Mouse (Mus musculus): ENCODE measurements at regions not wholly inside any gene's neighbourhood (a gene's known extent, or its start where the extent isn't known, plus 50 kb on each side); places are given as distances from the start of the nearest gene placed in this dataset.

DNA sequence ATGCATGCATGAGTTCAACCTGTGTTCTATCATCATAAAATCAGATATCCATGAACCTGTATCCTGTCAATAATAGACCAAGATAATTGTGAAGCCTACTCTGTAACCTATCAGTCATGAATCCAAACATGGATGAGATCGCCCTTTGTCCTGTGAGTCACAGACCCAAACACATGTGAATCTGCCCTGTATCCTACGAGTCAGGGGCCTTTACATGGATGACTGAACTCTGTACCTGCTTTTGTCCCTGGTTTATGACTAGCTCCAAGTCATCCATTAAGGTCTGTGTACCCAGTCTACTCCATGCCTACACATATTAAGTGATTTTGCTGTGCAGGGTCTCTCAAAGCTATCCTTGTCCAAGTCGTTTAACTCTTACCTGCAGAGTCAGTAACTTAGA, 187.7 kb upstream of the Tbl1xr1 start:
- WGBS: 90% methylated on average over 3 of the region's 3 CpGs
- ATAC-seq (ENCODE audit: low read depth): no peak

DNA sequence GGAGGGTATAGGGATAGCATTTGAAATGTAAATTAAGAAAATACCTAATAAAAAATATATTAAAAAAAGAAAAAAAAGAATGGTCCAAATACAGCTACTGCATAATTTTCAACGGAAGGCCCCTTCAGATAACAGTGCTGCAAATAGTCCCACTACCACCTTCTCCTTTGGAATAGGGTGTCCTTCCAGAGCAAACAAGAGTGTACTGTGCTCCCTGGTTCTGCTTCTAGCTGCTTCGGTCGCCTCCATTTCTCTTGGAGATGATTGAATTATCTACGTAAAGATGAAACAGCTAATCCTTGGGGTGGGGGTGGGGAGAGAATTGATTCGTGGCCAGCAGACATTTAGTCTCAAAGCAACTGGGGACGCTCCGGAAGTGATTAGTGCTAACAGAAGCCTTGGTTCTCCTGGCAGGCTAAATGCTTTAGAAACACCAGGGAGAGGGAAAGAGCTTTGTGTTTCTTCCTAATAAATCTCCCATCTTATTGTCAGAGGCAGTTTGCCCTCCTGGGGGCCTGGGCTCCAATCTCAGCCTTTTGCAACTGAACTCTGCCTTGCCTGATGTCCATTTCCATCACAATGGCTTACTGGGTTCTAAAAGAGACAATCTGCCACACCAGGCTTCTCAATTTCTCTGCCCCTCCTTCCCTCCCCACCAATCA, 184.5 kb upstream of the Tbl1xr1 start:
- H3K9me3 ChIP-seq (ENCODE audit: control insufficient read depth, low read length): no peaks in the 10 kb centered on the region
- 6% methylated on average over 7 of the region's 7 CpGs for WGBS
- H3K27ac ChIP-seq (ENCODE audit: low read depth, low read length): peak overlapping the region; percentile 73; the same call in 1 of the 2 replicates
- H3K36me3 ChIP-seq (ENCODE audit: control insufficient read depth, insufficient read depth, low read length): no peaks in the 10 kb centered on the region
- no peak overlapping the region for H3K4me3 ChIP-seq (ENCODE audit: low read depth, low read length)
- H3K27me3 ChIP-seq (ENCODE audit: control insufficient read depth, insufficient read depth, low read length): no peaks in the 10 kb centered on the region
- H3K4me2 ChIP-seq (ENCODE audit: low read depth, low read length): no peak overlapping the region
- H3K4me1 ChIP-seq (ENCODE audit: control insufficient read depth, insufficient read depth, low read length): peaks cover 7% of the 10 kb centered on the region; the same call in 1 of the 2 replicates
- ATAC-seq (ENCODE audit: low read depth): peak; percentile 67
- H3K9ac ChIP-seq (replicated peaks; ENCODE audit: low read depth, low read length): no peak overlapping the region

More for the DNA sequence above, 187.7 kb upstream of the Tbl1xr1 start:
- H3K9me3 ChIP-seq (ENCODE audit: control insufficient read depth, low read length): no peaks in the 10 kb centered on the region
- H3K4me3 ChIP-seq (ENCODE audit: low read depth, low read length): no peak overlapping the region
- H3K36me3 ChIP-seq (ENCODE audit: control insufficient read depth, insufficient read depth, low read length): no peaks in the 10 kb centered on the region
- no peak overlapping the region for H3K9ac ChIP-seq (replicated peaks; ENCODE audit: low read depth, low read length)
- H3K4me2 ChIP-seq (ENCODE audit: low read depth, low read length): no peak overlapping the region
- H3K4me1 ChIP-seq (ENCODE audit: control insufficient read depth, insufficient read depth, low read length): peaks cover 7% of the 10 kb centered on the region; the same call in 1 of the 2 replicates
- no peak overlapping the region for H3K27ac ChIP-seq (ENCODE audit: low read depth, low read length)
- H3K27me3 ChIP-seq (ENCODE audit: control insufficient read depth, insufficient read depth, low read length): no peaks in the 10 kb centered on the region

DNA sequence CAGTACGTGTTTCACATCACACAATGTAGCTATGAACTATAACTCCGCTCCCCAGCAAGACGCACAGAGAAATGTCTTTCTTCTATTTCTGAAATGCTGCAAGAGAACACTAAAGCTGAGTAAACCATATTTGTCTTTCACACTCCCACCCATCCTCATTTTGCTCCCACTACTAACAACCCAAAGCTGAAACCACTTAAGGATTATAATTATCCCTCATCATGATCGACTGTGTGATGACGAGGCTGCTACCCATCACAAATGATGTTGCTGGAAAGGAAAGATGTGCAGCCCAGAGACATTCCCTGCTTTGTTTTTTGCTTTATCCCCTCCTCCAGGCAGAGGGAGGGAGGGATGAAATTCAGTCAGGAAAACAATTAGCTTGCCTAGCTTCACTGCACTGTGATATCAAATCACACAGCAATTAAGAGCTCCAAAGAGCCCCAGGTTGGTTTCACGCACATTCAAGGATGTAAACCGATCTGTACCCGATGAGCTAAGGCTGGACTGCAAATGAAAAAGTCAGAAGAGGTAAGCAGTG, 183.5 kb upstream of the Tbl1xr1 start:
- no peaks in the 10 kb centered on the region for H3K27me3 ChIP-seq (ENCODE audit: control insufficient read depth, insufficient read depth, low read length)
- H3K9ac ChIP-seq (replicated peaks; ENCODE audit: low read depth, low read length): no peak overlapping the region
- H3K9me3 ChIP-seq (ENCODE audit: control insufficient read depth, low read length): no peaks in the 10 kb centered on the region
- H3K4me3 ChIP-seq (ENCODE audit: low read depth, low read length): no peak overlapping the region
- peaks cover 7% of the 10 kb centered on the region; the same call in 1 of the 2 replicates for H3K4me1 ChIP-seq (ENCODE audit: control insufficient read depth, insufficient read depth, low read length)
- peak overlapping the region; percentile 16; the same call in 1 of the 2 replicates for H3K4me2 ChIP-seq (ENCODE audit: low read depth, low read length)
- peak; percentile 84 for ATAC-seq (ENCODE audit: low read depth)
- no peaks in the 10 kb centered on the region for H3K36me3 ChIP-seq (ENCODE audit: control insufficient read depth, insufficient read depth, low read length)
- 16% methylated on average over 8 of the region's 8 CpGs for WGBS
- H3K27ac ChIP-seq (ENCODE audit: low read depth, low read length): peak overlapping the region; percentile 78

DNA sequence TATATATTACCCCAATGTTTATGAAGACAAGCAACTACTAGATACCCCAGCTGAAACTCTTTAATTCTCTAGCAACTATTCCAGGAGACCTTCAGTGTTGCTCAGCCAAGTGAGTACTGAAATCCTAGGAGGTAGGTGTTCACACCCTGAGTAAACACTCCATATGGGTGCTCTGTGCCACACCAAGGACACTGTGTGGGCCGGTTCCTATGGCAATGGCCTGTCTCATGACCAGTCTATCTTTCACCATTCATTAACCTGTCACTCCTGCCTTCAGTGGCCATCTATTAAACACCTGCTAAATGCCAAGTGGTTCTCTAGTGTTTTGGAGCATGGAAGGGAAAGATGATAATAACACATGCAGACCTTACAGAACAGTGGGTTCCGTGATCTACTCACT, 180.9 kb upstream of the Tbl1xr1 start:
- 89% methylated on average over 2 of the region's 2 CpGs for WGBS
- Histone ChIP-seq H3K36me3 (ENCODE audit: control insufficient read depth, insufficient read depth, low read length) (no peaks in the 10 kb centered on the region), H3K4me3 (ENCODE audit: low read depth, low read length) (no peak overlapping the region), H3K27ac (ENCODE audit: low read depth, low read length) (no peak overlapping the region), H3K27me3 (ENCODE audit: control insufficient read depth, insufficient read depth, low read length) (no peaks in the 10 kb centered on the region), H3K4me2 (ENCODE audit: low read depth, low read length) (no peak overlapping the region), H3K9me3 (ENCODE audit: control insufficient read depth, low read length) (no peaks in the 10 kb centered on the region), H3K9ac (replicated peaks; ENCODE audit: low read depth, low read length) (no peak overlapping the region), H3K4me1 (ENCODE audit: control insufficient read depth, insufficient read depth, low read length) (peaks cover 7% of the 10 kb centered on the region; the same call in 1 of the 2 replicates)
- no peak for ATAC-seq (ENCODE audit: low read depth)

DNA sequence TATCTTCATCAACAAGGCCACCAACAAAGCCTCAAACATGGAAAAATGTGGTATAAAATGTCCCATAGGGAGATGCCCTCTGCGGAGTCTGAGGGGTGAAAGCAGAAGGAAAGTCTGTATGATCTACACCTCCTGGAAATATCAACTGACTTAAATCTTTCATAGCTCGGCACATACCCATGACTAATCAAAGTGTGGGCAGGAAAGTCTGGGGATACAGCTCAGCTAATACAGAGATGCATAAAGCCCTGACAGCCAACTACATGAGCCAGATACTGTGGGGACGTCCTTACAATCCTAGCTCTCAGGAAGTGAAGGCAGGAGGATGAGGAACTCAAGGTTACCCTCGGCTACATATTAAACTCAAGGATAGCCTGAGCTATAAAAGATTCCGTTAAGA, 178.2 kb upstream of the Tbl1xr1 start:
- H3K9me3 ChIP-seq (ENCODE audit: control insufficient read depth, low read length): no peaks in the 10 kb centered on the region
- H3K27me3 ChIP-seq (ENCODE audit: control insufficient read depth, insufficient read depth, low read length): no peaks in the 10 kb centered on the region
- peaks cover 2% of the 10 kb centered on the region; the same call in 1 of the 2 replicates for H3K4me1 ChIP-seq (ENCODE audit: control insufficient read depth, insufficient read depth, low read length)
- H3K4me2 ChIP-seq (ENCODE audit: low read depth, low read length): no peak overlapping the region
- H3K4me3 ChIP-seq (ENCODE audit: low read depth, low read length): no peak overlapping the region
- no peaks in the 10 kb centered on the region for H3K36me3 ChIP-seq (ENCODE audit: control insufficient read depth, insufficient read depth, low read length)
- no peak overlapping the region for H3K9ac ChIP-seq (replicated peaks; ENCODE audit: low read depth, low read length)
- ATAC-seq (ENCODE audit: low read depth): no peak
- H3K27ac ChIP-seq (ENCODE audit: low read depth, low read length): no peak overlapping the region
- 85% methylated on average over 5 of the region's 5 CpGs for WGBS

DNA sequence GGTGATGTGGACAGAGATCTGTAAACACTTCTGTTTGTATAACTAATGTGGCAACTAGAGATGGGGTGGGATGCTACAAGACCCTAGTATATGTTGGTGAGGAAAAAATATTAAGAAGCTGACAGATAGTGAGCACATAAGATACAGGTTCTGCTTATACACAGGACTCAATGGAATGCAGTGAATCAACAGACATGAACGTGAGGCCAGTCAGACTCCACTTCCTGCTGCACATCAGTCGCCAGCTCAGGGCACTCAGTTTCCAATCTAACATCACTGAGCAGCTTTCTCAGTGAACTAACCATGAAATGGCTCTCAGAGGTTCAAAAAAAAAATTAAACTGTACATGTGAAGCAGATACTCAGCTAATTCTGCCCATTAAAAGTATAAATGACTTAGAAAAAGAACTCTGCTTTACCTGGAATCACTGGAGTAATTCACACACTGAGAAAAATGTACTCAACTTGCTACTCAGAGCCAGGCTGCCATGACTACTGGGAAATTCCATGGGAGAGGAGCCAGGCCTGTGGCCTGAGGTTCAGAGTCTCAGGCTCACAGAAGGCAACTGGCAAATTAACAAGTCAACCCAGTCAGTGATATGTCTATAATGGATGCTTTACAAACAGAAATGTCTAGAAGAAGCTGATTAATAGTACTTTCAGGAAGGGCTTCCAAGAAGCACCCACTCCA, 170.9 kb upstream of the Tbl1xr1 start:
- H3K36me3 ChIP-seq (ENCODE audit: control insufficient read depth, insufficient read depth, low read length): no peaks in the 10 kb centered on the region
- H3K27me3 ChIP-seq (ENCODE audit: control insufficient read depth, insufficient read depth, low read length): no peaks in the 10 kb centered on the region
- H3K9me3 ChIP-seq (ENCODE audit: control insufficient read depth, low read length): no peaks in the 10 kb centered on the region
- no peak overlapping the region for H3K27ac ChIP-seq (ENCODE audit: low read depth, low read length)
- H3K9ac ChIP-seq (replicated peaks; ENCODE audit: low read depth, low read length): no peak overlapping the region
- WGBS: 63% methylated on average over 2 of the region's 2 CpGs
- no peak overlapping the region for H3K4me2 ChIP-seq (ENCODE audit: low read depth, low read length)
- ATAC-seq (ENCODE audit: low read depth): no peak
- H3K4me1 ChIP-seq (ENCODE audit: control insufficient read depth, insufficient read depth, low read length): no peaks in the 10 kb centered on the region
- H3K4me3 ChIP-seq (ENCODE audit: low read depth, low read length): no peak overlapping the region

DNA sequence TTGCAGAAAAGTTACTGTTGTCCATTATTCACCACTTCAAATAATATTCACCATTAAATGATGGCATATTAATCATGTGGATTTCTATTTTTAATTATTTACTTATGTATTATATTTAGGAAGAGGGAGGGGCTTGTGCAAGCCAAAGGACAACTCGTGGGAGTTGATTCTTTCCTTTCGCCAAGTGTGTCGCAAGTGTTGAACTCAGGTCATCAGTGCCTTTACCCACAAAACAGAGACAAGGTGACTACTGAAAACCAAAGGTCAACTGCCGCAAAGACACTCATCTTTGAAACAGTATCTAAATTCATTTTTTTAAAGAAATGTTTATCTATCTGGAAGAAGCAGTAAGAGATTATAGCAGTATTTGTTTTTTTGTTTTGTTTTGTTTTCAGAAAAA, 167.6 kb upstream of the Tbl1xr1 start:
- no peak for ATAC-seq (ENCODE audit: low read depth)
- no peaks in the 10 kb centered on the region for H3K27me3 ChIP-seq (ENCODE audit: control insufficient read depth, insufficient read depth, low read length)

DNA sequence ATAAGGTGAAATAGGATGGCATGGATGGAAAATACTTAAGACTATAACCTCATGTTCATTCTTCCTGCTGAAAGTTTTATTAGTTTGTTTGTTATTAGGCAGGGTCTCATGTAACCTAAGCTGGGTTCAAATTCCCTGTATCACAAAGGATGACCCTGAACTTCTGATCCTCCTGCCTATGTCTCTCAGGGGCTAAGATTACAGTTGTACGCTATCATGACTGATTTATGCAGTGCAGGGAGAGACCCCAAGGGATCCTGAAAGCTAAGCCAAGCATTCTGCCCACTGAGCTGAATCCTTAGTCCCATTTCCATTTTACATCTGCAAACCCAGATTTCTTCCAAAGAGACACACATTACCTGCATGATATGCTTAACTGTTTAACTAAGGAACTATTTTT, 166.4 kb upstream of the Tbl1xr1 start:
- Histone ChIP-seq H3K9me3 (ENCODE audit: control insufficient read depth, low read length) (no peaks in the 10 kb centered on the region), H3K4me1 (ENCODE audit: control insufficient read depth, insufficient read depth, low read length) (no peaks in the 10 kb centered on the region), H3K36me3 (ENCODE audit: control insufficient read depth, insufficient read depth, low read length) (no peaks in the 10 kb centered on the region), H3K27ac (ENCODE audit: low read depth, low read length) (no peak overlapping the region), H3K27me3 (ENCODE audit: control insufficient read depth, insufficient read depth, low read length) (no peaks in the 10 kb centered on the region), H3K9ac (replicated peaks; ENCODE audit: low read depth, low read length) (no peak overlapping the region), H3K4me2 (ENCODE audit: low read depth, low read length) (no peak overlapping the region), H3K4me3 (ENCODE audit: low read depth, low read length) (no peak overlapping the region)
- WGBS: 63% methylated on average over 1 of the region's 1 CpGs
- ATAC-seq (ENCODE audit: low read depth): no peak

More for the DNA sequence above, 167.6 kb upstream of the Tbl1xr1 start:
- Histone ChIP-seq H3K36me3 (ENCODE audit: control insufficient read depth, insufficient read depth, low read length) (no peaks in the 10 kb centered on the region), H3K27ac (ENCODE audit: low read depth, low read length) (no peak overlapping the region), H3K9me3 (ENCODE audit: control insufficient read depth, low read length) (no peaks in the 10 kb centered on the region), H3K9ac (replicated peaks; ENCODE audit: low read depth, low read length) (no peak overlapping the region), H3K4me1 (ENCODE audit: control insufficient read depth, insufficient read depth, low read length) (no peaks in the 10 kb centered on the region), H3K4me3 (ENCODE audit: low read depth, low read length) (no peak overlapping the region), H3K4me2 (ENCODE audit: low read depth, low read length) (no peak overlapping the region)
- WGBS: 93% methylated on average over 4 of the region's 4 CpGs

DNA sequence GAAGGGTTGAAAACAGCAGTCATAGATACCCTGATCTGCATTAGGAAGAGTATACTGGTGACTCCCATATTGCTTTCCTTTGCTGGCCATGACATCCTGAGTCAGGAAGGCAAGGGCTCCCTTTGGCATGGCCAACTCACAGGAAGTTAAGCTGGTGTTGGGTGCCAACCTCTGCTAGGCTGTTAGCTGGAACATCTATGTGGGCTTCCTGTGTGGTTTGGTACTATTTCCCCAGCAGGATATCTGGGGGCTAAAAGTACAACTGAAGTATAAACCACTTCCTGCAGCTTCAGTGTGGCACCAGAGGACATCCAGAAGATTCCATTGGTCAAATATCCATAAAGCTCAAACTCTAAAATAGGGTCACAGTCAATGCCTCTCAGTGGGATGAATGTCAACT, 165.4 kb upstream of the Tbl1xr1 start:
- H3K4me3 ChIP-seq (ENCODE audit: low read depth, low read length): no peak overlapping the region
- H3K4me2 ChIP-seq (ENCODE audit: low read depth, low read length): no peak overlapping the region
- ATAC-seq (ENCODE audit: low read depth): no peak
- no peaks in the 10 kb centered on the region for H3K27me3 ChIP-seq (ENCODE audit: control insufficient read depth, insufficient read depth, low read length)
- H3K27ac ChIP-seq (ENCODE audit: low read depth, low read length): no peak overlapping the region
- H3K4me1 ChIP-seq (ENCODE audit: control insufficient read depth, insufficient read depth, low read length): no peaks in the 10 kb centered on the region
- H3K9me3 ChIP-seq (ENCODE audit: control insufficient read depth, low read length): no peaks in the 10 kb centered on the region
- H3K9ac ChIP-seq (replicated peaks; ENCODE audit: low read depth, low read length): no peak overlapping the region
- no peaks in the 10 kb centered on the region for H3K36me3 ChIP-seq (ENCODE audit: control insufficient read depth, insufficient read depth, low read length)

All from neural tube, embryonic 14.5 days (tissue).